Mouse (Mus musculus): Measurements from ENCODE around the gene Pink1. TPM values are rescaled to one million over a fixed set of nuclear protein-coding genes. Genes with fewer than 3 reads are reported as not detected.
"Not testable (repeated sequence)": the region's sequence is repeated elsewhere in the genome, so short reads cannot be mapped to it uniquely, and the experiment has no call there.

Gene Pink1
- polyA plus RNA-seq, 1 experiment from 2014 or later = 35.9 TPM

DNA sequence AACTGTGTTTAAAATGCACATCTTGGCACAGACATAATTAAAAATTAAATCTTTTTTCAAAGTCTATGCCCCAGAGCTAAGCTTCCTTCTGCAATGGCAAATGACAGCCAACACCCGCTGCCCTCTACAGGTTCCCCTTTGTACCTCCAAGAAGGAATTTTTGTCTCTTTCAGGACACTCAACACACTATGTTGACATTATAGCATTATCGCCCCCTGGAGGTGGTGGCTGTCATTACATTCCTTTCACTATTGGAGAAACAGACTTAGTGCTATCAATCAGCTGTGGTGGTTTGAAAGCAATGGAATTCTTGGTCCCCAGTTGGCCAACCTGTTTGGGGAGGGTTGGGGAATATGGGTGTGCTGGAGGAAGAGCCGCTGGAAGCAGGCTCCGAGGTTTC is 13.9 kb upstream of the Pink1 start:
- Histone ChIP-seq H3K4me2 (replicated peaks) (no peak overlapping the region), H3K27ac (no peak overlapping the region), H3K27me3 (replicated peaks) (no peaks in the 10 kb centered on the region), H3K36me3 (no peaks in the 10 kb centered on the region), H3K4me3 (replicated peaks) (no peak overlapping the region), H3K9ac (no peak overlapping the region), H3K4me1 (replicated peaks) (peaks cover 6% of the 10 kb centered on the region; the same call in 1 of the 2 replicates), H3K9me3 (no peaks in the 10 kb centered on the region)
- WGBS = 37% methylated on average over 4 of the region's 4 CpGs
- ATAC-seq = no peak

DNA sequence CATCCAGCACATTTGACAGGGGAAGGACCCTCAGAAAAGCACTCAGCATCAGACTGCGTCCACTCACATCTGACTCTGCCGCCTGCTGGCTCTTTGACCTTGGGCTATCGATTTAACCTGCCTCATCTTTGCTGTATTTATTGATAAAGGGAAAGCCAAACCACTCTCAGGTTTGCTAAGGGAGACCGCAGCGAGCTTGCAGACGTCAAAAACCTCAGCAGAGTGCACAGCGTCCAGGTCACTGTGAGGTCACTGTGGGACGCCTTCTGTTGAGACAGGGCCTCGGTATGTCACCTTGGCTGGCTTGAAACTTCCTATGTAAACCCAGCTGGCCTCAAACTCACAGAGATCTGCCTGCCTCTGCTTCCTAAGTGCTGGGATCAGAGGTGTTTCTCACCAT is 11.2 kb upstream of the Pink1 start:
- ATAC-seq = no peak
- 62% methylated on average over 9 of the region's 9 CpGs for WGBS
- no peak overlapping the region for H3K9ac ChIP-seq

DNA sequence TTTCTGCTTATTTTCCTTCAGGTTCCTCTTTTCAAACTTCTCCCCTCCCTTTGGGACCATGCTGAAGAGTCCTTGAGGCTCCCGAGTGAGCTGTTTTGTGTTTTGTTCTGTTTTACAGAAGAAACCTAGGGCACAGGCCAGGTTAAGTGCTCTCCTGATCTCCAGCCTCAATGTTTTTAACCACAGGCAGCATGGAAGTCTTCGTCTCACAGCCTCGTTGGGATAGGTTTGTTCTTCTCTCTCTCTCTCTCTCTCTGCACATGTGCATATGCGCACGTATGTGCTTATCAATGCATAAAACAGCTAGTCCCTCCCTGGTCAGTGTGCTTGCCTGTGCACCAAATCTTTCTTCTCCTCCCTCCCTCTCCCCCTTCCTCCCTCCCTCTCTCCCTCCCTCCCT is 10.8 kb upstream of the Pink1 start:
- no peak overlapping the region for H3K4me3 ChIP-seq (replicated peaks)
- no peak overlapping the region for H3K27ac ChIP-seq
- ATAC-seq = no peak
- no peaks in the 10 kb centered on the region for H3K9me3 ChIP-seq
- H3K27me3 ChIP-seq (replicated peaks) = no peaks in the 10 kb centered on the region; the same call in 1 of the 2 replicates
- H3K4me1 ChIP-seq (replicated peaks) = no peaks in the 10 kb centered on the region
- no peak overlapping the region for H3K4me2 ChIP-seq (replicated peaks)
- no peak overlapping the region for H3K9ac ChIP-seq
- no peaks in the 10 kb centered on the region for H3K36me3 ChIP-seq
- 70% methylated on average over 5 of the region's 5 CpGs for WGBS

More for the DNA sequence above, 11.2 kb upstream of the Pink1 start:
- H3K9me3 ChIP-seq = no peaks in the 10 kb centered on the region
- no peaks in the 10 kb centered on the region for H3K27me3 ChIP-seq (replicated peaks)
- H3K4me3 ChIP-seq (replicated peaks) = no peak overlapping the region
- H3K36me3 ChIP-seq = no peaks in the 10 kb centered on the region
- H3K27ac ChIP-seq = no peak overlapping the region
- no peaks in the 10 kb centered on the region for H3K4me1 ChIP-seq (replicated peaks)
- no peak overlapping the region for H3K4me2 ChIP-seq (replicated peaks)

DNA sequence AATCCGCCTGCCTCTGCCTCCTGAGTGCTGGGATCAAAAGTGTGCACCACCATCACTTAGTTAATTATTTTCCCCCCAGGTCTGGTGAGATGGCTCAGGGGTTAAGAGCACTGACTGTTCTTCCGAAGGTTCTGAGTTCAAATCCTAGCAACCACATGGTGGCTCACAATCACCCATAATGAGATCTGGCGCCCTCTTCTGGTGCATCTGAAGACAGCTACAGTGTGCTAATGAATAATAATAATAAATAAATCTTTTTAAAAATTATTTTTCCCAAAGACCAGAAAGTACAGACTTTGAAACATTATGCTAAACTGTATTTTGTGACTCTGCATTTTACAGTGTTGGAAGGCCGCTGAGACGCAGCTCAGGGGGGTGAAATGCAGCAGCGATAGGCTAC is 9.5 kb upstream of the Pink1 start:
- 86% methylated on average over 6 of the region's 6 CpGs for WGBS
- Histone ChIP-seq H3K4me2 (replicated peaks) (no peak overlapping the region), H3K4me1 (replicated peaks) (no peaks in the 10 kb centered on the region), H3K27ac (no peak overlapping the region), H3K27me3 (replicated peaks) (no peaks in the 10 kb centered on the region; the same call in 1 of the 2 replicates), H3K4me3 (replicated peaks) (no peak overlapping the region), H3K9ac (no peak overlapping the region), H3K36me3 (no peaks in the 10 kb centered on the region), H3K9me3 (no peaks in the 10 kb centered on the region)
- ATAC-seq = no peak

DNA sequence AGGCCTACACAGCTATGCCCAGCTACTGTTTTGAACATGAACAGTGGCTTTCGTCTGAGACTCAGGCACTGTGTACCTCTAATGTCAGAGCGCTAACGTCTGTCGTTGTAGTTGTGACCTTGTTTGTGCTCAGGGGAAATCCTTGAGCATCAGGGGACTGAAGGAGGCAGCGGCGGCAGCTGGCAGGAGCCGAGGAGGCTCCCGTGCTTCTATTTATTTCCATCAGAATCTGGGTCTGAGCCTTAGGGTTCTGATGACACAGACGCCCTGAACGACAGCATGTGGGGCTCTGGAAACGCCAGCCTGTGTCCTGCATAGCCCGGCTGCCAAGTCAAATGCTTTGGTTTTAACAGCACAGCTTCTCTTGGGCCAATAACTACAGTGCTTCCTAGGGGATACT is 8.9 kb upstream of the Pink1 start:
- H3K9me3 ChIP-seq = no peaks in the 10 kb centered on the region
- H3K27me3 ChIP-seq (replicated peaks) = no peaks in the 10 kb centered on the region; the same call in 1 of the 2 replicates
- no peak overlapping the region for H3K27ac ChIP-seq
- no peaks in the 10 kb centered on the region for H3K36me3 ChIP-seq
- H3K4me3 ChIP-seq (replicated peaks) = no peak overlapping the region
- WGBS = 77% methylated on average over 12 of the region's 12 CpGs
- H3K4me2 ChIP-seq (replicated peaks) = no peak overlapping the region
- no peaks in the 10 kb centered on the region for H3K4me1 ChIP-seq (replicated peaks)
- no peak for ATAC-seq
- no peak overlapping the region for H3K9ac ChIP-seq

DNA sequence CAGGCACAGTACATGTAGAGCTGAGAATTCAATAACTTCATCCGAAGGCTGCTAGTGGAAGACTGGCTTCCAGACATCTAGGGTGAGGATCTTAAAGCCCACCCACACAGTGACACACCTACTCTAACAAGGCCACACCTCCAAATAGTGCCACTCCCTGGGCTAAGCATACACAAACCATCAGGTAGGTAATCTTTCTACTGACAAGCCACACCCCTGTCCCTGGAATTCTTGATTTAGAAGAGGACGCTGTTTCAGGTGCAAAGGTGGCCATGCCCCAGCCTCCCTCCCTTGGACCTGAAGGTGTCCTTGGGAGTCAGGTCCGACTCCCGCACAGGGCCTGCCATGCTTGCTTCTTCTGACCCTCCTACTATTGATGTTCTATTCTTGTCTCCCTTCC is 7.0 kb upstream of the Pink1 start:
- no peak overlapping the region for H3K4me3 ChIP-seq (replicated peaks)
- no peaks in the 10 kb centered on the region for H3K9me3 ChIP-seq
- H3K9ac ChIP-seq = no peak overlapping the region
- H3K27ac ChIP-seq = no peak overlapping the region
- H3K36me3 ChIP-seq = no peaks in the 10 kb centered on the region
- H3K4me2 ChIP-seq (replicated peaks) = no peak overlapping the region
- no peaks in the 10 kb centered on the region; the same call in 1 of the 2 replicates for H3K27me3 ChIP-seq (replicated peaks)
- peak; percentile 85 for ATAC-seq
- 62% methylated on average over 4 of the region's 4 CpGs for WGBS
- H3K4me1 ChIP-seq (replicated peaks) = no peaks in the 10 kb centered on the region

DNA sequence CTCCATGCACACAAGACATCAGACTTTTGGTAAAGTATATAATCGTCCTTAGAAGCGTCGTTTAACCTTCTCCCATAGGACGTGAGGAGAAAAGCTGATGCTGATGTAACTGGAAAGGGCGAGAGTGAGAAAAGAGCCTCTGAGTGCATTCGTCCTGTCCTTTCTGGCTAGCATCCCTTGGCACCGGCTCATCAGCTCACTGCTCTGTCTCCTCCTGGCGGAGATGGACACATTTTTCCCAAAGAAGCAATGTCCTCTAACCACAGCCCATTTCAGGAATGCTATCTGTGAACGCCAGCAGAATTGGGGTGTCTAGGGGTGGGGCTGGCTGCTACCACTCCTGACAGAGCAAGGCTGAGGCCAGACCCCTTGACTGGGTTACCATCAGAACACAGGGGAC is 5.5 kb upstream of the Pink1 start:
- Histone ChIP-seq H3K36me3 (no peaks in the 10 kb centered on the region), H3K4me2 (replicated peaks) (no peak overlapping the region), H3K27me3 (replicated peaks) (no peaks in the 10 kb centered on the region; the same call in 1 of the 2 replicates), H3K27ac (no peak overlapping the region), H3K4me1 (replicated peaks) (no peaks in the 10 kb centered on the region), H3K4me3 (replicated peaks) (no peak overlapping the region), H3K9ac (no peak overlapping the region), H3K9me3 (no peaks in the 10 kb centered on the region)
- WGBS = 81% methylated on average over 9 of the region's 9 CpGs
- no peak for ATAC-seq

DNA sequence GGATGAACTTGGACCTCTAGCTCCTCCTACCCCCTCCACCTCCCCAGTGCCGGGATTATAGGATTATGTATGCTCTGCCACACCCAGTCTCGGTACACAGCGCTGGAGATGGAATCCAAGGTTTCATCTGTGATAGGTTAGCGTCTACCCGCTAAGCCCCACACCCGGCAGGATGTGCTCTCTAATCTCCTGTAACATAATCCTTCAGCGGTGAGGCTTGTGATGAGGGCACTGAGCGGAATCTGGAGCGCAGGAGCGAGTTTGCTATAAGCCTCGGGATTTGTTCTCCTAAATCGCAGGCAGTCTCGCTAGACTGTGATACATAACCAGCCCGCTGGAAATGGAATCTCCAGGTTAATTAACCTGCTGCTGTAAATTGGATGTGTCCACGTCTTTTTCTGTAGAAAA is 4.2 kb upstream of the Pink1 start:
- no peak overlapping the region for H3K4me2 ChIP-seq (replicated peaks)
- H3K27me3 ChIP-seq (replicated peaks) = no peaks in the 10 kb centered on the region; the same call in 1 of the 2 replicates
- H3K36me3 ChIP-seq = no peaks in the 10 kb centered on the region
- H3K27ac ChIP-seq = no peak overlapping the region
- H3K9me3 ChIP-seq = no peaks in the 10 kb centered on the region
- no peak overlapping the region for H3K4me3 ChIP-seq (replicated peaks)
- 25% methylated on average over 15 of the region's 15 CpGs for WGBS
- no peak for ATAC-seq
- no peak overlapping the region for H3K9ac ChIP-seq
- H3K4me1 ChIP-seq (replicated peaks) = no peaks in the 10 kb centered on the region

DNA sequence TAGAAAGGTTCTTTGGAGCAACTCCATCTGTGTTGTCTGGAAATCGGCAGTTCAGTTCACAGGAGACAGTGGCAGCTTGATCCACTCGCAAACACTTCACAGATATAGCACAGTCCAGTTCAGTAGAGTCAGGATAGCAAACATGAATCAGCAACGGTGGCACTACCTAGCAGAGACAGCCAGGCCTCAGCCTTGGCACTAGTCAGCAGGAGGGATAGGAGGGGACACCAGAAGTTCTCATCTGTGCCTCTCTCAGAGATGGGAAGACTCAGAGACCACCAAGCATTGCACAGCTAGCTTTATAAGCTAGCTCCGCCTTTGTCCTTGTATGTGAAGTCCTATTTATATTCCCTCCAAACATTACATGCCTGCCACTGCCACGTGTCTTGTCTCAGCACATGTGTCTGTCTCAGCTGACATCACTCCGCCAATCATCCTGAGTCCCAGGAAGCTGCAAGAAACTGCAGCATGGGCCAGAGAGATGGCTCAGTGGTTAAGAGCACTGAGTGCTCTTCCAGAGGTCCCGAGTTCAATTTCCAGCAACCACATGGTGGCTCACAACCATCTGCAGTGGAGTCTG is 1.9 kb upstream of the Pink1 start:
- no peak for ATAC-seq
- peak overlapping the region; percentile 18 for H3K4me3 ChIP-seq (replicated peaks)
- H3K27me3 ChIP-seq (replicated peaks) = no peaks in the 10 kb centered on the region; the same call in 1 of the 2 replicates
- H3K9me3 ChIP-seq = no peaks in the 10 kb centered on the region
- H3K4me1 ChIP-seq (replicated peaks) = peaks cover 8% of the 10 kb centered on the region; the same call in 1 of the 2 replicates
- 62% methylated on average over 7 of the region's 7 CpGs for WGBS
- H3K36me3 ChIP-seq = no peaks in the 10 kb centered on the region
- H3K4me2 ChIP-seq (replicated peaks) = peak overlapping the region; percentile 33
- H3K27ac ChIP-seq = no peak overlapping the region
- no peak overlapping the region for H3K9ac ChIP-seq

DNA sequence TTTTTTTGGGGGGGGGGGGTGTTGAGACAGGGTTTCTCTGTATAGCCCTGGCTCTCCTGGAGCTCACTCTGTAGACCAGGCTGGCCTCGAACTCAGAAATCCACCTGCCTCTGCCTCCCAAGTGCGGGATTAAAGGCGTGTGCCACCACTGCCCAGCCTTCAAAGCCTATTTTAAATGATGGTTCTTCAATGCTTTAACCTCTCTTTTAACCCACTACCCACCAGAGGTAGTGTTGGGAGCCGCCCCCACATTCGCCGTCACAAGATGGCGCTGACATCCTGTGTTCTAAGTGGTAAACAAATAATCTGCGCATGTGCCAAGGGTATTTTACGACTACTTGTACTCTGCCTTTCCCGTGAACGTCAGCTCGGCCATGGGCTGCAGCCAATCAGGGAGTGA is 1.0 kb upstream of the Pink1 start:
- not testable (repeated sequence) for H3K4me3 ChIP-seq (replicated peaks); H3K9ac ChIP-seq; H3K36me3 ChIP-seq; H3K27ac ChIP-seq; H3K4me2 ChIP-seq (replicated peaks); ATAC-seq; H3K27me3 ChIP-seq (replicated peaks); H3K4me1 ChIP-seq (replicated peaks); H3K9me3 ChIP-seq
- 64% methylated on average over 9 of the region's 12 CpGs for WGBS

DNA sequence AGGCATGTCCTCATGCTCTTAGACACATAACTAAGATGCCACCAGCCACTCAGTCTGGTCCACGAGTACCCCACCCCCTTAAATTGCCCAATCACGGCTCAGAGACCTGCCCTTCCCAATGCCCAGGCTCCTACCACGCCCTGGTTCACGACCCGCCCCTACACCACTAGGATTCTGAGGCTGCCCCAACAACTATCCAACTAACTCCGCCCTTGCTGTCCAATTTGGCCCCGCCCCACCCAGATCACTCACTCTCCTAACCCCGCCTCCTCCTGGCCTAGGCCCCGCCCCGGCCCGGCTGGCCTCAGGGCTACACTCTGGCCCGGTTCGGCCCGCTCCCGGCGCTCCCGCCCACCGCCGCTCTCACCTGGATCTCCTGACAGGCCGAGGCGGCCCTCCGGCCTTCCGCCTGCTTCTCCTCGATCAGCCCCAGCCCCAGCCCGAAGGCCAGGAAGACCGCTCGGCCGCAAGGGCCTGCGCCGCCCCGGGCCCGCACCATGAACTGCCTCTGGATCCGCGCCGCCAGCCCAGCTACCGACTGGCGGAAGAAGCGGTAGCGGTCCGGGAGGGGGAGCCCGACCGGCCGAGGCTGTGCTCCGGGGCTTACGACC is 536 bp downstream of the Pink1 start:
- under 1% methylated on average over 45 of the region's 45 CpGs for WGBS
- Histone ChIP-seq H3K27me3 (replicated peaks) (no peaks in the 10 kb centered on the region), H3K9ac (peak overlapping the region; percentile 95), H3K4me3 (replicated peaks) (peak overlapping the region; percentile 91), H3K9me3 (no peaks in the 10 kb centered on the region), H3K27ac (peak overlapping the region; percentile 97), H3K4me2 (replicated peaks) (peak overlapping the region; percentile 72), H3K4me1 (replicated peaks) (peaks cover 10% of the 10 kb centered on the region; the same call in 1 of the 2 replicates), H3K36me3 (no peaks in the 10 kb centered on the region)
- ATAC-seq = peak; percentile 95

DNA sequence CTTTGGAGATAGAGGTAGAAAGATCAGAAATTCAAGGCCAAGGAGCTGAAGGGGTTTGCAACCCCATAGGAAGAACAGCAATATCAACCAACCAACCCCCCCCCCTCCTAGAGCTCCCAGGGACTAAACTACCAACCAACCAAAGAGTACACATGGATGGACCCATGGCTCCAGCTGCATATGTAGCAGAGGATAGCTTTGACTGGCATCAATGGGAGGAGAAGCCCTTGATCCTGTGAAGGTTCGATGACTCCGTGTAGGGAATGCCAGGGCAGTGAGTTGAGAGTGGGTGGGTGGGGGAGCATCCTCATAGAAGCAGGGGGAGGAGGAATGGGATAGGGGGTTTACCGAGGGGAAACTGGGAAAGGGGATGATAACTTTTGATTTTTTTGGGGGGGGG is 1.7 kb downstream of the Pink1 start:
- 85% methylated on average over 3 of the region's 3 CpGs for WGBS
- Histone ChIP-seq H3K27ac (no peak overlapping the region), H3K9me3 (no peaks in the 10 kb centered on the region)

DNA sequence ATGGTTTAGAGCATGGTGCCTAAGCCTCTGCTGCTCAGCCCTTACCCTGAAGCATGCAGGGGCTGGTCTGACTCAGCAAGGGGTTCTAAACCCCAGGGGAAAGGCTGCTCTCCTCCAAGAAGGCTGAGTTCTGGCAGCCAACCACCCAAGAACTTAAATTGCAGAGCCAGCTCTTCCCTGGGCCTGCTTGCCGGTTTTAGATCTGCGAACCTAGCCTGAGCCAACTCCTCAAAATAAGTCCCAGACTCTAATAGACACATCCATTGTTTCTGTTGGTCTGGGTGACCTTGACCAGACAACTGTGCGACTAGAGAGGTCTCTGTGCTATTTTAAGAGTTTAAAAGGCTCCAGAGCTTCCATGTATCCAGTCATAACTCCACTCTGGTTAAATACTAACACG is 2.4 kb downstream of the Pink1 start:
- Histone ChIP-seq H3K4me3 (replicated peaks) (no peak overlapping the region), H3K27me3 (replicated peaks) (no peaks in the 10 kb centered on the region), H3K9me3 (no peaks in the 10 kb centered on the region), H3K36me3 (no peaks in the 10 kb centered on the region), H3K27ac (no peak overlapping the region), H3K4me2 (replicated peaks) (no peak overlapping the region), H3K4me1 (replicated peaks) (peaks cover 10% of the 10 kb centered on the region; the same call in 1 of the 2 replicates), H3K9ac (no peak overlapping the region)
- 57% methylated on average over 4 of the region's 4 CpGs for WGBS
- ATAC-seq = no peak

More for the DNA sequence above, 1.7 kb downstream of the Pink1 start:
- Histone ChIP-seq H3K4me2 (replicated peaks) (no peak overlapping the region), H3K36me3 (no peaks in the 10 kb centered on the region), H3K9ac (no peak overlapping the region), H3K27me3 (replicated peaks) (no peaks in the 10 kb centered on the region), H3K4me1 (replicated peaks) (peaks cover 10% of the 10 kb centered on the region; the same call in 1 of the 2 replicates), H3K4me3 (replicated peaks) (no peak overlapping the region)
- ATAC-seq = no peak
